Mouse (Mus musculus): ENCODE results near the gene Fam160a2. TPM values are rescaled to one million over a fixed set of nuclear protein-coding genes. Genes with fewer than 3 reads are reported as not detected.

Gene Fam160a2
- polyA plus RNA-seq, 1 experiment, result not detected

GRCm38 (mm10) chr7:105334004-105334403 lies 65.8 kb downstream of the Fam160a2 start, which contains the start of gene Olfr690:
Gene Olfr690, minus strand, starts transcription at chr7:105334104.
- TF ChIP-seq CTCF (IDR thresholded peaks at IDR 0.05; ENCODE audit: insufficient read depth, low read depth, low read length) (no peak), POLR2A (IDR thresholded peaks at IDR 0.05; ENCODE audit: insufficient read depth, low read depth, low read length) (no peak)
- H3K4me3 ChIP-seq (ENCODE audit: insufficient read depth, low read depth, low read length), result no peak within 1 kb of the TSS
- H3K4me1 ChIP-seq (ENCODE audit: control insufficient read depth, insufficient read depth, low read length), result peaks cover 2% of the 10 kb centered on the region; the same call in 1 of the 2 replicates
- no peak within 1 kb of the TSS for H3K27ac ChIP-seq (ENCODE audit: insufficient read depth, low read depth, low read length)
- WGBS, result 83% methylated on average over 1 of the region's 1 CpGs

- WGBS, result 78% methylated on average over 2 of the region's 2 CpGs
- Histone ChIP-seq H3K27ac (ENCODE audit: insufficient read depth, low read depth, low read length) (no peak overlapping the region), H3K4me1 (ENCODE audit: control insufficient read depth, insufficient read depth, low read length) (no peaks in the 10 kb centered on the region), H3K4me3 (ENCODE audit: insufficient read depth, low read depth, low read length) (no peak overlapping the region)
- TF ChIP-seq POLR2A (IDR thresholded peaks at IDR 0.05; ENCODE audit: insufficient read depth, low read depth, low read length) (no peak), CTCF (IDR thresholded peaks at IDR 0.05; ENCODE audit: insufficient read depth, low read depth, low read length) (no peak)
Measured at GRCm38 (mm10) chr7:105325302-105325701, 74.6 kb downstream of the Fam160a2 start.

Other genes with a start within 250 kb of the Fam160a2 start
- not detected in 2 replicates for gene Olfr684, start 236.4 kb downstream of the Fam160a2 start, polyA plus RNA-seq (2012; ENCODE audit: insufficient read depth, insufficient read length, low replicate concordance, missing spikeins)
- gene Olfr685, start 214.0 kb downstream of the Fam160a2 start, polyA plus RNA-seq (2012; ENCODE audit: insufficient read depth, insufficient read length, low replicate concordance, missing spikeins), result not detected in 2 replicates
- not detected in 2 replicates for gene Olfr686, start 192.6 kb downstream of the Fam160a2 start, polyA plus RNA-seq (2012; ENCODE audit: insufficient read depth, insufficient read length, low replicate concordance, missing spikeins)
- gene Olfr688, start 112.0 kb downstream of the Fam160a2 start, polyA plus RNA-seq (2012; ENCODE audit: insufficient read depth, insufficient read length, low replicate concordance, missing spikeins), result not detected in 2 replicates
- not detected in 2 replicates for gene Olfr689, start 88.9 kb downstream of the Fam160a2 start, polyA plus RNA-seq (2012; ENCODE audit: insufficient read depth, insufficient read length, low replicate concordance, missing spikeins)
- gene Olfr690, start 66.0 kb downstream of the Fam160a2 start, polyA plus RNA-seq (2012; ENCODE audit: insufficient read depth, insufficient read length, low replicate concordance, missing spikeins), result not detected in 2 replicates
- gene Olfr691, start 57.8 kb downstream of the Fam160a2 start, polyA plus RNA-seq (2012; ENCODE audit: insufficient read depth, insufficient read length, low replicate concordance, missing spikeins), result not detected in 2 replicates
- not detected in 2 replicates for gene Olfr692, start 31.8 kb downstream of the Fam160a2 start, polyA plus RNA-seq (2012; ENCODE audit: insufficient read depth, insufficient read length, low replicate concordance, missing spikeins)
- not detected in 2 replicates for gene Gm5901, start 25.0 kb downstream of the Fam160a2 start, polyA plus RNA-seq (2012; ENCODE audit: insufficient read depth, insufficient read length, low replicate concordance, missing spikeins)
- gene Cnga4, start 4.5 kb upstream of the Fam160a2 start, polyA plus RNA-seq (2012; ENCODE audit: insufficient read depth, insufficient read length, low replicate concordance, missing spikeins), result not detected in 2 replicates
- gene Cckbr, start 25.7 kb upstream of the Fam160a2 start, polyA plus RNA-seq (2012; ENCODE audit: insufficient read depth, insufficient read length, low replicate concordance, missing spikeins), result not detected in 2 replicates
- gene Cavin3, start 82.2 kb upstream of the Fam160a2 start, polyA plus RNA-seq (2012; ENCODE audit: insufficient read depth, insufficient read length, low replicate concordance, missing spikeins), result not detected in 2 replicates
- not detected in 2 replicates for gene Smpd1, start 154.3 kb upstream of the Fam160a2 start, polyA plus RNA-seq (2012; ENCODE audit: insufficient read depth, insufficient read length, low replicate concordance, missing spikeins)
- gene Apbb1, start 181.6 kb upstream of the Fam160a2 start, polyA plus RNA-seq (2012; ENCODE audit: insufficient read depth, insufficient read length, low replicate concordance, missing spikeins), result not detected in 2 replicates
- gene Hpx, start 200.1 kb upstream of the Fam160a2 start, polyA plus RNA-seq (2012; ENCODE audit: insufficient read depth, insufficient read length, low replicate concordance, missing spikeins), result not detected in 2 replicates
- not detected in 2 replicates for gene Trim3, start 233.5 kb upstream of the Fam160a2 start, polyA plus RNA-seq (2012; ENCODE audit: insufficient read depth, insufficient read length, low replicate concordance, missing spikeins)
- gene Timm10b, start 240.0 kb upstream of the Fam160a2 start, polyA plus RNA-seq (2012; ENCODE audit: insufficient read depth, insufficient read length, low replicate concordance, missing spikeins), result not detected in 2 replicates
- not detected in 2 replicates for gene Arfip2, start 240.4 kb upstream of the Fam160a2 start, polyA plus RNA-seq (2012; ENCODE audit: insufficient read depth, insufficient read length, low replicate concordance, missing spikeins)
- not detected in 2 replicates for gene Gm45799, start 240.5 kb upstream of the Fam160a2 start, polyA plus RNA-seq (2012; ENCODE audit: insufficient read depth, insufficient read length, low replicate concordance, missing spikeins)

All from olfactory bulb, adult 2 months (tissue).